Mouse (Mus musculus) forebrain, postnatal 0 days (tissue): ENCODE results near the gene Med12. TPM values are rescaled to one million over a fixed set of nuclear protein-coding genes. Genes with fewer than 3 reads are reported as not detected.

ENCODE experiments used
- ATAC-seq: fragments of 200-750 bp; cut with Nextera tagmentation; 2 replicates; pipeline ENCODE4 v1.8.0; 2017; ENCODE audit warnings: mild to moderate bottlenecking, moderate library complexity
- DNase-seq: peaks from one replicate; pipeline ENCODE4 v3.0.0-alpha.2; 2015
- H3K27ac ChIP-seq: fragments of 300-500 bp; sonication (generic); 2 replicates; pipeline ENCODE4 v1.5.1; 2014; ENCODE audit warnings: low read depth, mild to moderate bottlenecking, antibody characterized with exemption, low read length, moderate library complexity, mixed read lengths
- H3K27me3 ChIP-seq: fragments of 300-500 bp; sonication (generic); 2 replicates; pipeline ENCODE4 v1.6.1; 2014; ENCODE audit warnings: mild to moderate bottlenecking, low read length, mixed read lengths; ENCODE audit not compliant: insufficient read depth
- H3K36me3 ChIP-seq: fragments of 300-500 bp; sonication (generic); 2 replicates; pipeline ENCODE4 v1.6.1; 2014; ENCODE audit warnings: mild to moderate bottlenecking, moderate library complexity; ENCODE audit not compliant: insufficient read depth
- H3K4me1 ChIP-seq: fragments of 300-500 bp; sonication (generic); 2 replicates; pipeline ENCODE4 v1.6.1; 2014; ENCODE audit warnings: antibody characterized with exemption; ENCODE audit not compliant: insufficient read depth
- H3K4me2 ChIP-seq: fragments of 300-500 bp; sonication (generic); 2 replicates; pipeline ENCODE4 v1.6.1; 2014; ENCODE audit warnings: low read depth, mild to moderate bottlenecking, moderate library complexity
- H3K4me3 ChIP-seq: fragments of 300-500 bp; sonication (generic); 2 replicates; pipeline ENCODE4 v1.5.1; 2014; ENCODE audit warnings: low read depth, low read length, mixed read lengths
- H3K9ac ChIP-seq: fragments of 300-500 bp; sonication (generic); 2 replicates; pipeline ENCODE4 v1.6.1; 2014; ENCODE audit warnings: mild to moderate bottlenecking
- H3K9me3 ChIP-seq: fragments of 300-500 bp; sonication (generic); 2 replicates; pipeline ENCODE4 v1.6.1; 2016; ENCODE audit warnings: low read length
- CTCF ChIP-seq: sonication (generic); IDR thresholded peaks from 2 replicates; pipeline ENCODE4 v1.5.1; 2016; ENCODE audit warnings: antibody characterized with exemption, control low read depth, low read depth
- WGBS: fragments of 180-500 bp; shearing (Covaris S2); extraction: QIAGEN DNeasy Blood & Tissue Kit; methylation state at CpG from one replicate; pipeline ENCODE4 v1.1.7; 2014; 5-methylcytosine and 5-hydroxymethylcytosine counted together
- polyA plus RNA-seq: library from polyadenylated mRNA; unstranded; fragments of >200 nt; fragmentation: Nextera tagmentation; extraction: Ambion mirVana; gene quantifications from 2 replicates; pipeline ENCODE4 v1.2.1, GENCODE M21; 2015
- total RNA-seq: library from RNA; depleted of rRNA; stranded (reverse); fragments of >200 nt; gene quantifications from 2 replicates; pipeline ENCODE4 v1.2.3, GENCODE M21; 2014

Gene Med12
- total and polyA plus RNA-seq, 2 experiments from 2014 or later: 14.4 to 35.7 TPM

- no peak within 1 kb of the TSS for H3K27ac ChIP-seq
- H3K4me2 ChIP-seq: no peak within 1 kb of the TSS
- no peaks in the 10 kb centered on the region for H3K36me3 ChIP-seq
- no peak within 1 kb of the TSS for H3K9ac ChIP-seq
- no peak within 1 kb of the TSS for H3K4me3 ChIP-seq
- ATAC-seq (no peak), DNase-seq (no peak)
- 75% methylated on average over 1 of the region's 1 CpGs for WGBS
- no peaks in the 10 kb centered on the region for H3K4me1 ChIP-seq
- H3K27me3 ChIP-seq: no peaks in the 10 kb centered on the region
- no peaks in the 10 kb centered on the region for H3K9me3 ChIP-seq
- TF ChIP-seq CTCF: no peak
Observed at GRCm38 (mm10) chrX:101263892-101264291, 9.9 kb upstream of the Med12 start, which contains the start of gene Gm614. Gm614 (minus strand) TSS chrX:101263992.

GRCm38 (mm10) chrX:101266631-101267030 lies 7.2 kb upstream of the Med12 start:
- Histone ChIP-seq H3K36me3 (no peaks in the 10 kb centered on the region), H3K27me3 (no peaks in the 10 kb centered on the region), H3K9ac (no peak overlapping the region), H3K27ac (no peak overlapping the region), H3K4me1 (no peaks in the 10 kb centered on the region), H3K9me3 (no peaks in the 10 kb centered on the region), H3K4me2 (no peak overlapping the region), H3K4me3 (no peak overlapping the region)
- WGBS: 96% methylated on average over 6 of the region's 6 CpGs
- no peak for TF ChIP-seq CTCF
- ATAC-seq (no peak), DNase-seq (no peak)

GRCm38 (mm10) chrX:101268025-101268754 lies 5.6 kb upstream of the Med12 start, which contains the start of gene Il2rg:
Il2rg (minus strand) TSS chrX:101268255.
- no peak for TF ChIP-seq CTCF
- DNase-seq: no peak
- Histone ChIP-seq H3K27me3 (no peaks in the 10 kb centered on the region), H3K9ac (no peak within 1 kb of the TSS), H3K36me3 (no peaks in the 10 kb centered on the region), H3K27ac (no peak within 1 kb of the TSS), H3K9me3 (no peaks in the 10 kb centered on the region), H3K4me1 (no peaks in the 10 kb centered on the region), H3K4me3 (no peak within 1 kb of the TSS), H3K4me2 (no peak within 1 kb of the TSS)
- no peak for ATAC-seq
- WGBS: 84% methylated on average over 5 of the region's 5 CpGs

GRCm38 (mm10) chrX:101268755-101269124 lies 5.1 kb upstream of the Med12 start, which contains the start of gene Gm20489:
Gm20489 (minus strand) TSS chrX:101269023.
- ATAC-seq: no peak
- DNase-seq: no peak
- H3K36me3 ChIP-seq: no peaks in the 10 kb centered on the region
- 67% methylated on average over 3 of the region's 3 CpGs for WGBS
- TF ChIP-seq CTCF: no peak
- H3K27me3 ChIP-seq: no peaks in the 10 kb centered on the region
- H3K4me3 ChIP-seq: no peak within 1 kb of the TSS
- H3K27ac ChIP-seq: no peak within 1 kb of the TSS
- H3K9me3 ChIP-seq: no peaks in the 10 kb centered on the region
- H3K4me2 ChIP-seq: no peak within 1 kb of the TSS
- H3K9ac ChIP-seq: no peak within 1 kb of the TSS
- no peaks in the 10 kb centered on the region for H3K4me1 ChIP-seq

- no peaks in the 10 kb centered on the region for H3K4me1 ChIP-seq
- no peak overlapping the region for H3K27ac ChIP-seq
- ATAC-seq (no peak), DNase-seq (no peak)
- no peaks in the 10 kb centered on the region for H3K9me3 ChIP-seq
- WGBS: 34% methylated on average over 6 of the region's 6 CpGs
- peak overlapping the region; percentile 48 for H3K4me3 ChIP-seq
- H3K27me3 ChIP-seq: no peaks in the 10 kb centered on the region
- H3K36me3 ChIP-seq: peaks cover 4% of the 10 kb centered on the region; the same call in 1 of the 2 replicates
- peak overlapping the region; percentile 61 for H3K9ac ChIP-seq
- peak overlapping the region; percentile 52 for H3K4me2 ChIP-seq
- TF ChIP-seq CTCF: no peak
Observed at GRCm38 (mm10) chrX:101273410-101273809, 420 bp upstream of the Med12 start.

GRCm38 (mm10) chrX:101282813-101283212 lies 9.0 kb downstream of the Med12 start:
- no peaks in the 10 kb centered on the region for H3K4me1 ChIP-seq
- no peak overlapping the region for H3K9ac ChIP-seq
- H3K27me3 ChIP-seq: no peaks in the 10 kb centered on the region
- no peaks in the 10 kb centered on the region for H3K9me3 ChIP-seq
- 84% methylated on average over 6 of the region's 6 CpGs for WGBS
- ATAC-seq: no peak
- H3K27ac ChIP-seq: no peak overlapping the region
- H3K36me3 ChIP-seq: peaks cover 29% of the 10 kb centered on the region
- DNase-seq: no peak
- no peak for TF ChIP-seq CTCF
- H3K4me2 ChIP-seq: no peak overlapping the region
- no peak overlapping the region for H3K4me3 ChIP-seq

- no peaks in the 10 kb centered on the region for H3K27me3 ChIP-seq
- TF ChIP-seq CTCF: peak; percentile 80
- H3K4me3 ChIP-seq: no peak overlapping the region
- H3K4me2 ChIP-seq: no peak overlapping the region
- 24% methylated on average over 6 of the region's 6 CpGs for WGBS
- peak; percentile 73 for ATAC-seq
- H3K36me3 ChIP-seq: peaks cover 44% of the 10 kb centered on the region
- no peak overlapping the region for H3K27ac ChIP-seq
- no peaks in the 10 kb centered on the region for H3K9me3 ChIP-seq
- H3K9ac ChIP-seq: no peak overlapping the region
- DNase-seq: peak; percentile 67
- no peaks in the 10 kb centered on the region for H3K4me1 ChIP-seq
Observed at GRCm38 (mm10) chrX:101285534-101285933, 11.7 kb downstream of the Med12 start.
